Mouse (Mus musculus): Measurements from ENCODE around the gene Ldlrap1.

Gene Ldlrap1
- long read RNA-seq, experiment 1, full-length matches to known transcripts = 32 of 49 reads
- long read RNA-seq, experiment 1, partial matches to known transcripts = 4 of 49 reads
- long read RNA-seq, experiment 1, other reads (novel, unspliced or antisense) = 13 of 49 reads
- long read RNA-seq, experiment 2, full-length matches to known transcripts = 22 of 38 reads
- long read RNA-seq, experiment 2, partial matches to known transcripts = 2 of 38 reads
- long read RNA-seq, experiment 2, other reads (novel, unspliced or antisense) = 14 of 38 reads

GRCm38 (mm10) chr4:134767426-134768225 lies at the start of gene Ldlrap1:
Ldlrap1 (minus strand) TSS chr4:134768024.
- intact Hi-C loops (cut with DNase I) = no loop called here

GRCm38 (mm10) chr4:134814229-134814571 lies 46.4 kb upstream of the Ldlrap1 start:
- intact Hi-C loops (cut with DNase I) = no loop called here

- intact Hi-C loops (cut with DNase I) = no loop called here
Measured at GRCm38 (mm10) chr4:134813406-134814228, 45.8 kb upstream of the Ldlrap1 start.

- intact Hi-C loops (cut with DNase I) = no loop called here
Measured at GRCm38 (mm10) chr4:134804765-134805164, 36.9 kb upstream of the Ldlrap1 start.

GRCm38 (mm10) chr4:134802765-134803164 lies 34.9 kb upstream of the Ldlrap1 start:
- intact Hi-C loops (cut with DNase I) = no loop called here

GRCm38 (mm10) chr4:134802155-134802554 lies 34.3 kb upstream of the Ldlrap1 start:
- intact Hi-C loops (cut with DNase I) = no loop called here

- intact Hi-C loops (cut with DNase I) = no loop called here
Measured at GRCm38 (mm10) chr4:134800693-134801092, 32.9 kb upstream of the Ldlrap1 start.

GRCm38 (mm10) chr4:134800098-134800497 lies 32.3 kb upstream of the Ldlrap1 start:
- intact Hi-C loops (cut with DNase I) = no loop called here

- intact Hi-C loops (cut with DNase I) = loop anchor here (5.0 kb wide), 1 partner anchor 257 kb away; no protein-coding TSS in a partner anchor
Measured at GRCm38 (mm10) chr4:134799272-134799671, 31.4 kb upstream of the Ldlrap1 start.

- intact Hi-C loops (cut with DNase I) = loop anchor here (5.0 kb wide), 1 partner anchor 257 kb away; no protein-coding TSS in a partner anchor
Measured at GRCm38 (mm10) chr4:134798861-134799260, 31.0 kb upstream of the Ldlrap1 start.

- intact Hi-C loops (cut with DNase I) = loop anchor here (5.0 kb wide), 1 partner anchor 255 kb away; no protein-coding TSS in a partner anchor
Measured at GRCm38 (mm10) chr4:134797621-134798020, 29.8 kb upstream of the Ldlrap1 start.

- intact Hi-C loops (cut with DNase I) = loop anchor here (5.0 kb wide), 1 partner anchor 254 kb away; no protein-coding TSS in a partner anchor
Measured at GRCm38 (mm10) chr4:134796581-134797361, 28.9 kb upstream of the Ldlrap1 start.

- intact Hi-C loops (cut with DNase I) = loop anchor here (5.0 kb wide), 1 partner anchor 254 kb away; no protein-coding TSS in a partner anchor
Measured at GRCm38 (mm10) chr4:134795819-134796485, 28.1 kb upstream of the Ldlrap1 start.

GRCm38 (mm10) chr4:134794959-134795358 lies 27.1 kb upstream of the Ldlrap1 start:
- intact Hi-C loops (cut with DNase I) = loop anchor here (5.0 kb wide), 2 partner anchors 82 to 253 kb away; no protein-coding TSS in a partner anchor

- intact Hi-C loops (cut with DNase I) = loop anchor here (5.0 kb wide), 1 partner anchor 84 kb away; no protein-coding TSS in a partner anchor
Measured at GRCm38 (mm10) chr4:134793213-134793956, 25.6 kb upstream of the Ldlrap1 start.

- intact Hi-C loops (cut with DNase I) = loop anchor here (5.0 kb wide), 1 partner anchor 86 kb away; no protein-coding TSS in a partner anchor
Measured at GRCm38 (mm10) chr4:134791731-134792130, 23.9 kb upstream of the Ldlrap1 start.

GRCm38 (mm10) chr4:134786946-134787345 lies 19.1 kb upstream of the Ldlrap1 start:
- intact Hi-C loops (cut with DNase I) = no loop called here

- intact Hi-C loops (cut with DNase I) = loop anchor here (5.0 kb wide), 1 partner anchor 37 kb away; no protein-coding TSS in a partner anchor
Measured at GRCm38 (mm10) chr4:134784701-134785100, 16.9 kb upstream of the Ldlrap1 start.
